Mouse (Mus musculus): ENCODE data around the gene Plxnd1.

- TF ChIP-seq POLR2A (IDR thresholded peaks at IDR 0.05; ENCODE audit: low read depth, low read length) (no peak), CTCF (IDR thresholded peaks at IDR 0.05; ENCODE audit: extremely low read depth, insufficient read length, insufficient replicate concordance, low read depth, low read length) (no peak)
Measured at GRCm38 (mm10) chr6:115991881-115992620, 2.8 kb downstream of the Plxnd1 start.

Data from small intestine, adult 2 months (tissue).